Mouse (Mus musculus) testis, postnatal 14 days (tissue): ENCODE measurements around the gene Rnf144b.

Experiments
- DNase-seq: peaks from one replicate; pipeline ENCODE4 v3.0.0; 2021; ENCODE audit warnings: low spot score

Gene Rnf144b

DNA sequence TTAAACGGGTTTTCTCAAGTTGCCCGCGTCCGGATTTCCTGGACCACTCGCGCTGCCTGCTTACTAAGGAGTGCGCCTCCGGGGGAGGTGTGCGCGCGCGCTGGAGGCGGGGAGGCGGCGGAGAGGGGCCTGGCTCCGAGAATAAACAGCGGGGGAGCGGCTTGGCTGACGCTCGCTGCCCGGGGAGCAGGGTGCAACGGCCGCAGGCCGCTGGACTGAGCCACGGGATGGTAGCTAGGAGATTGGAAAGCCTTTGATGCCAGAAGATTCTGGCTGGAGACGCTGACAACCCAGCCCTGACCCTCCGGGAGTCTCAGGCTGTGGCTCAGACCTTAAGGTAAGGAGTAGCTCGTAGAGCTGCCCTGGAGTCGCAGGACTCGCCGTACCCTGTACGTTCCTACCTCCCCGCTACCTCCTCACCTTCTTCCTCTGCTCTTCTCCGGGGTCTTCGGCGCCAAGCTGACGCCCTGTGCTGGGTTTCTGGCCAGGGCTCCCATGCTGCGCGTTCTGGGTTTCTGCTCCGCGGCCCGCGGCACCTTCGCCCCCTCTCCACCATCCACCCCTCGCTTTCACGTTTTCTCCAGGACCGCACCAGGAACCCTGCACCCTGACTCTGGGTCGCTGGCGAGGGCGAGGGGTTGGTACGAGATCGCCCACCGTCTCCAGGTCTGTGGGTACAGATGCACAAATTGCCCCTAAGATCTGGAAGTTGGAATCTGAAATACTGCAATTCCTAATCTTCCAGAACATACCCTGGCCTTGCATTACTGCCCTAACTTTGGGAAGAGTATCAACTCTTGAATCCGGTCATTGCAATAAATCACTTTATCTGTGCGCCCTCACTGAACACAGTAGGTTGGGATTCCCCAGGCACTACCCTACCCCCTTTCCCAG is at the start of gene Rnf144b:
Gene Rnf144b (plus strand): TSS at position 120 of the 894 bp plus-strand sequence.
- DNase-seq = peak; percentile 64

DNA sequence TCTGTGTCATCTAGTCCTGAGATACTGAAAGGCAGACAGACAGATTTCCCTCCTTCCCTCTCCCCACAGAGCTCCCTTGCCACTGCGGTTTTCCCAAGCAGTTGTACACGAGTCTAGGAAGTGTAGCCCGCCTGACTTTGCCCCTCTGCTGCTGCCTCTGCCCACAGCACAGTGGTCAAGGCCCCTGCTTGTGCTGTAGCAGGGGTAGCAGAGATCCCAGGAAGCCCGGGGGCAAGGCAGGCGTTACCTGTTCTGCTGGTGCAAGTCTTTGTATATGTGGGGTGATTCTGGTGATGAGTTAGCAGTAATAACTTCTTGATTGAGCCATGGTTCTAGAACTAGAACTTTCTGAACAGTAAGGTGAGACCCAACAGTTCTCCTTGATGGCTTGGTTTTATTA is 46.3 kb upstream of the Rnf144b start:
- DNase-seq = no peak

DNA sequence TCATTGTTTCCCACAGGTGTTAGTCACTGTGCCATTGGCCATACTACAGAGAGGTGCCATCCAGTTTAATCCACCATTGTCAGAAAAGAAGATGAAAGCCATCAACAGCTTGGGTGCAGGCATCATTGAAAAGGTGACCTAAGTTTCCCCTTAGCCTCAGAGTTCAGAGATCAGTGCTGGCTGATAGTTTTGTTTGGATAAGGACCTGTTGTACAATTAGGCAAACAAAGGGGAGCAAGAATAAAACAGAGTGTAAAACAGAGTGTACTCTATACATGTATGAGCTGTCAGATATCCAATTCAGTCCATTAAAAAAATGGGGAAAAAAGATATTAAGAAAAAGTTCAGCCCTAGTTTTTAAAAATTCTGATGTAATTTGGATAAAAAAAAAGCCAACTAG is 45.1 kb upstream of the Rnf144b start:
- no peak for DNase-seq

DNA sequence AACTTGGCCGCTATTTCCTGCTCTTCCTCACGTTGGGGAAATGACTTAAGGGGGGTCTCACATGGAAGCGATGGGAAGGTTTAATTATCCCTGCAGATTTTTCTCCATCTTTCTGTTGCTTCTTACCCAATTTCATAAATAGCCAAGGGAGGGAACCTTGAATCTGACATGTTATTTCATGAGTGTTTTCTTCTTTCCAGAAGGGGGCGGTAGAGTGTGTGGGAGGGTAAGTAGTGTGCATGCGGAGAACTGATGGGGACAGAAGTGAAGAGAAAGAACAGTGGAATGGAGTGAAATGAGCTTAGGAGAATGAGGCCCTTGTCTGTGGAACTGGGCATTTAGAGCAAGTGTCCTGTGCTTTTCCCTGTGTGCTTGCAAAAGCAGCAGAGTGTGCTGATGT is 43.7 kb upstream of the Rnf144b start:
- no peak for DNase-seq

DNA sequence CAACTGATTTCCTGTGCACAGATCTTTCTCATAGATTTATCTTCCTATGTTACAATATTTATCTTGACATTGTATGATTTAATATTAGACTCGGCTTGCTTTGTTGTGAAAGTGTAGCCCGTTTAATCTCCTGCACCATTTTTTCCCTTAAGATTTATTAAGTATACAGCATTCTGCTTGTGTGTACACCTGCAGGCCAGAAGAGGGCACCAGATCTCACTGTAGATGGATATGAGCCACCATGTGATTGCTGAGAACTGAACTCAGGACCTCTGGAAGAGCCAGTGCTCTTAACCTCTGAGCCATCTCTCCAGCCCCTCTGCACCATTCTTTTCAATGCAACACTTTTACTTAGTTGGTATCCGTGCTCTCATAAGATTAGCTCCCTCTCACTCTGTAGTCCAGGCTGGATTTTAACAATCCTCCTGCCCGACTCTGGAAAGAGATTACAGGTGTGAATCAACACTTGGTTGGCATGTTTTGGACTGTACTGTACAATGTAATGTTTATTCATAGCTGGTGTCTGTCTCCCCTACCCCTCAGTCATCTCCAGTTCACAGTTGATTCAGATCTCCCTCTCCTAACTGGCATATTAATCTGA is 41.5 kb upstream of the Rnf144b start:
- DNase-seq = no peak

DNA sequence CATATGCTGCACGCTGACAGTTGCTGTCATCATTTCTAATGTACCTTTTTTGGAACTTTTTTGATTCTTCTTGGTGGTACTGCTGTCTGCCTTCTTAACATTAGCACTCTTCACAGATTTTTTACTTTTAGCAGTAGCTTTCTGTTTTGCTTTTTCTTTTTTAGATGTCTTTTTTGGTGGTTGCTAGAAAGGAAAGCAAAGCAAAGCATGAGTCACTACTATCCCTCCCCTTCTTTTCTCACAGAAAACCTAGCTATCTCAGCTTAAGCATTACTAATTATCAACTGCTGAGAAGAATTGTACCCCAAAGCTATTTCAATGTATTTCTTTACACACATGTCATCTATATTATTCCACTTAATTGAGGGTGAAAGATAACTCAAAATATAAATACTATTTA is 34.0 kb upstream of the Rnf144b start:
- no peak for DNase-seq

DNA sequence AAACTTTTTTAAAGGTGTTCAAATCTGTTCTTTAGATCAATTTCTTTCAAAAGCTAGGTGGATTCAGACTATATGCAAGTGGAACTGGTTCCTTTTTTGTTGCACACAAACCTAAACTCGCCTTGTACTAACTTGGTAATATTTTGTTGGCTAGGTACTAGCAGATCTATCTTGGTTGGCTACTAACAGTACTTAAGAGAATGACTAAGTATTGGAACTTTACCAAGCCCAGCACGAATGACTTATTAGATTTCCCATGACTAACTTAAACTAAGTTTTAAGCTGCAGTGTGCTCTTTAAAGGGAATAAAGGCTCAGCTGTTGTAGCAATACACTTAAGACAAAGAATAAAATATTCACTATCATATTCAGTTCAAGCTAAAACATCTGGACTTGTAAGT is 33.2 kb upstream of the Rnf144b start:
- no peak for DNase-seq

DNA sequence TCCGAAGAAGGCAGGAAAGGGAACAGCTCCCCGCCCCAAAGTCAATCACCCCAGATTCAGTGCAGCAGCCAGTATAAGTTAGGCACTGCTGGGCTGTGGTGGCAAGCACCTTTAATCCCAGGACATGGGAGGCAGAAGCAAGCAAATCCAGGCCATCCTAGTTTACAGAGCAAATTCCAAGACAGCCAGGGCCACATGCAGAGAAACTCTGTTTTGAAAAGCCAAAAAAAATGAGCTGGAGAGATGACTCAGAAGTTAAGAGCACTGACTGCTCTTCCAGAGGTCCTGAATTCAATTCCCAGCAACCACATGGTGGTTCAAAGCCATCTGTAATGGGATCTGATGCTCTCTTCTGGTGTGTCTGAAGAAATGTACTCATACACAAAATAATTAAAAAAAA is 28.7 kb upstream of the Rnf144b start:
- no peak for DNase-seq

DNA sequence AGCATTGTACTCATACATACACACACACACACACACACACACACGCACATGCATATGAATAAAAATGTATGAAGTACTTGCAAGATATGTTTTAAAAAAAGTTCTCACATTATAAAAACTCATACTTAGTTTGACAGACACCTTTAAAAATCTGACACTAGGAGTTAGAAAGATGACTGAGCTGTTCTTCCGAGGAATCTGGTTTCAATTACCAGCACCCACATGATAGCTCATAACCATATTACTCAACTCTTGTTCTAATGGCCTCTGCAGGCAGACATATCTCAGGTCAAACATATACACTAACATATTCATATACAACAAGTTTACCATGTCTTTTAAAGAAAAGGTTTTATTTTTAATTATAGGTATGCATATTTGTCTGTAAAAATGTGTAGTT is 25.9 kb upstream of the Rnf144b start:
- no peak for DNase-seq

DNA sequence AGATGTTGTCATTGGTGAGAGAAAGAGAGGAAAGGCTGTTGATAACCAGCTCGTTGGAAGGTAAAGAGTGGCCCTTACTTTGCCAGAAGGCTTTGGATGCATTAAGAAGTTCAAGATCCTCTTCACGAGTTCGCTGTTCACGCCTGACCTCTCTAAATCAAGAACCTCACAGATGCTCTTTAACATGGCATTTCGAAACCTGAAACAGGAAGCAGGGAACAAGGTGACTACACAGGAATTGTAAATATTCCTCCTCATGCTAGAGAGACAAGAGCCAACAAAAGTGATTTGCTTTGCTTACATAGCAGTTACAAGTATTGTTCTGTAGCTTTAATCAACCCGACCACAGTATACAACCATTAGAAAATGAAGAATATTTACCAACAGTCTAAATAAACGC is 23.2 kb upstream of the Rnf144b start:
- DNase-seq = no peak

DNA sequence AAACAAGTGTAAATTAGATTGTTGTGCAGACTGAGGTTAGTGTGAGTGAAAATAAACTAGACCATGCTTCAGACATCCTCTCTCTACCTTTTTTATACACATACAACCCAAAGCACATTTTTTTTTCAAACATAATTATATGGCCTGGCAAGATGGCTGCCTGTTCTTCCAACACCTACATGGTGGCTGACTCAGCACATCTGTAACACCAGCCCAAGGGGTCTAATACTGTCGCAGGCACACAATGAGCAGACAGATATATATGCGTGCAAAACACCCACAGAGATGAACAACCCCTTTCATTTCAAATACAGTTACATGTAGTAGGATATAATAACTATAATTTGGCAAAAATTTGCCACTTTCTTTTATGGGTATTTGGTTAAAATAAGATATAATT is 21.9 kb upstream of the Rnf144b start:
- no peak for DNase-seq

DNA sequence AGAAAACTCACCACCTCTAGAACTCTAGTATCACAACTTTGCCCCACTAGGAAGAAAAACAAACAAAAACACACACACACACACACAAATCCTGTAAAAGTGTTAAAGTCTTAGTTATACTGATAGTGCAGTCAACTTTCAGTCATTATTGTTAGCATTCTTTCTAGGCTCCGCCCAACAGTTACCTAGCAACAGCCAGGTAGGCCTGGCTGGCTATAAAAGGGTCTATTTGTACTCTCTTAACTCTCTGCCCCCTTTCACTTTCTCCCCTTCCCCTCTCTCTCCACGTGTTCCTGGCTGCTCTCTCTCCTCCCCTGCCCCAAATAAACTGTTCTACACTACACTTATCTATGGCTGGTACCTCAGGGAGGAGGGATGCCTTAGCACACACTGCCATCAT is 18.3 kb upstream of the Rnf144b start:
- DNase-seq = no peak

DNA sequence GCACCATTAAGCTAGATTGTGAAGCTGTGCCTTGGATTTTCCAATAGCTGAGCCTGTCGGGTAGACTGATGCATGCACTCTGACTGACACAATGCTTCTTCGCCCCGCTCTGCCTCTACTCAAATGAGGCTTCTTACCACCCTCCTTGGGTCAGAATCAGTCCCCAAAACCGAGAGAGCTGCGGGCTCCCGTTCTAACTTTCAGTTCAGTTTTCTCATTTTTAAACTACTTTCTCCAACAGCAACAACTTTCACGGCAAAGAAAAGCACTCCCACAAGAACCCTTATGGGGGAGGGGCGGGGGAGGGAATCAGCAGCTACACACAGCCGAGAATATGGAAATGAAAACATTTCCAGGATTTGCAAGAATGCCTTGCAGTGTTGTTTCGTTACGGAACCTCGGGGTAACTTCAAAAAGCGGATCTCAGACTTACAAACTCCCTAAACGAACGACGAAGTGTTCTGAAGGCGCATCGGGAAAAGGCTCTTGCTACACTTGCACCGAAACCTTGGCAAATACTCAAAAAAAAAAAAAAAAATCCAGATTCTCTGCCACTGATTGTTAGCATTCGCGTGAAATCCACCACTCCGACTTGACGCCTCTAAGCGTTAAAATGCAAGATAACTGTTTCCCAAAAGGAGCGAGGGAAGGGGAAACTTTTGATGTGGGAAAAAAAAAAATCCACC is 17.5 kb upstream of the Rnf144b start:
- no peak for DNase-seq

DNA sequence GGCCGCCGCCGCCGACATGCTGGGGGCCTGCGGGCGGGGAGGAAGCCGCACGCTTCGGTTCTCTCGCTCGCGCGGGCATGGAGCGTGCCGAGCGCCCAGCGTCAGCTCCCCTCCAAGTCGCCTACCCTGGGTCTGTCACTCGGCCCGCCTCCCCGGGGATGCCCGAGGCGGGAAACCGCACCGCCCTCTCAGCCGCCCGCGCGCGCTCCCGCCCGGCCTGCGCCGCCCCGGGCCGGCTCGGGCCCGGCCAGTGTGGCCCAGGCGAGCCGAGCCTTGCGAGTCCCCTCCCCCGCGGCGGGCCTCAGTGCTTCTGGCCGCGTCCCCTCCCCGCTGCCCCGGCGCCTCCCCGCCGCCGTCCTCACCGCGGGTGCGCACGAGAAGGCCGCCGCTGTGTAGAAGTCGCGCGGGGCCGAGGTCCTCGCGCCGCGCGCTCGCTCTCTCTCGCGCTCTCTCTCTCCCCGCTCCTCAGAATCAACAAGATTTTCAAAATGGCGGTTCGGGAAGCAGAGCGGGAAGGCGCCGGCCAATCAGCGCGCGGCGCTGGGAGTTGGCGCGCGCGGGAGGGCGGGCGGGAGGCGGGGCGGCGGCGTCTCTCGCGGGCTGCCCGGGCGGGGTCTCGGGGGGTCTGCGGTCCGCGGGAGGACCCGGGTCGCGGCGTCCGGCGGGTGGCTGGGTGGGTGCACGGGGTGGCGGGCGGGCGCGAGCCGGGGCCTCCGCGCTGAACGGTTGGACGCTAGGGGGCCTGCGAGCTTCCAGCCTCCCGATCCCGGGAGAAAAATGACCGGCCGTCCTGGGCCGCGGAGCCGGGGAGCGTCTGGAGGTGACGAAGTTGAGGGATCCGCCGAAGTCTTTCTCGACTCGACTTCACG is 16.5 kb upstream of the Rnf144b start, which contains the start of gene Dek:
Gene Dek (minus strand): TSS at position 491 of the 869 bp plus-strand sequence.
- DNase-seq = peak; percentile 91

DNA sequence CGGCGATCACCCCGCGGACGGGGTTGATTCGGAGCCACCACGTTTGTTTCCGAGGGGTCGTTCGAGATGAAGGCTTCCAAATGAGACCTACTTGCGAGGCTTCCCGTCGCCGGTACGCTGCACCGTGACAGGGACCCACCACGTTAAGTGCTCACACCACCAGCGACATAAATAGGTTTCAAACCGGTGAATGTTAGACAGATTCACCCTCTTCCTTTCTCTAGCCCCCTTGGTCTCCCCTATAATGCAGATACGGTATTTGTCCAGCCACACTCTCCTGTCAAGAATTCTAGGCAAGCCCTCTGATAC is 15.9 kb upstream of the Rnf144b start:
- DNase-seq = no peak

DNA sequence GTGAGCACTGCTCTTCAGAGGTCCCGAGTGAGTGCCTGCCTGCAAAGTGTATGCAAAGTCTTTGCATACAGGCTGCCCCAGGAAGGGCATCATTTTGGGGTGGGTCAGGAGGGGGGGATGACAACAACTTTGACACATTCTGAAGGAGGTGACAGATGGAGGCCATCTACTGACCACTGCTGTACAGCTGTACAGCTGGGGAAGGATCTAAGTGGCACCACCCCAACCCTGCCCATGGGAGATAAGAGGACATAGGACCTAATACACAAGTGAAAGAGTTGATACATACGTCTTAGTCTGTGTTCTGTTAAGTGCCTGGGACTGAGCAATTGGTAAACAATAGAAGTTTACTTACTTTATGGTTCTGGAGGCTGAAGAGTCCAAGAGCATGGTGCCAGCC is 13.2 kb upstream of the Rnf144b start:
- DNase-seq = no peak

DNA sequence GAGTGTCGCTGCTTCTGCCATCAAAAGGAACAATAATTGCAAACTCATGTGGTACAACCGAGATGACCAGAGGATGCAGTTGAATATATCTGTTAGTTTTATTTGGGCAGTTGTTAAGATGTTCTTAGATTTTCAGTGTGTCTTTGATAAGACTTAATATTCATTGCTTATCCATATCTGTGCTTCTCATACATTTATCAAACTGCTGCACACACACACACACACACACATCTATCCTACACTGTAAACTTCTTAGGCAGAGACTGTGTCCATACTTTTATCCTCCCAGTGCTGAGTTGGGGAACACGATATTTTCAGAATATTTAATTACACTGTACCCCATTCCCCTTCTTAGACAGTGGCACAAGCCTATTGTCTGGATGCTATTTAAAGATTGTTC is 11.3 kb upstream of the Rnf144b start:
- DNase-seq = no peak

DNA sequence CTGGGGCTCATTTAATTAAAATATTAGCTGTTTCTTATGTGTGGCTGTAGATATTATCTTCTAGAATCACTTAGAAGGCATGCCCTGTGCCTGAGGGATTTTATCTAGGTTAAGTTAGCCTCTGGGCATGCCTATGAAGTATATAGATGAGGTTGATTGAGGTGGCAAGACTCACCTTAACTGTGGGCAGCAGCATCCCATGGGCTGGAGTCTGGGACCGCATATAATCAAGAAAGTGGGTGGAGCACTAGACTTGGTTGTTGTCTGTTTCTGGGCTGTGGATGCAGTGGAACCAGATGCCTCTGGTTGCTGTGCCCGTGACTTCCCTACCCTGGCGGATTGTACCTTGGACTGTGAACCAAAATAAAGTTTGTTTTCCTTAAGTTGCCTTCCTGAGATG is 10.4 kb upstream of the Rnf144b start:
- no peak for DNase-seq

DNA sequence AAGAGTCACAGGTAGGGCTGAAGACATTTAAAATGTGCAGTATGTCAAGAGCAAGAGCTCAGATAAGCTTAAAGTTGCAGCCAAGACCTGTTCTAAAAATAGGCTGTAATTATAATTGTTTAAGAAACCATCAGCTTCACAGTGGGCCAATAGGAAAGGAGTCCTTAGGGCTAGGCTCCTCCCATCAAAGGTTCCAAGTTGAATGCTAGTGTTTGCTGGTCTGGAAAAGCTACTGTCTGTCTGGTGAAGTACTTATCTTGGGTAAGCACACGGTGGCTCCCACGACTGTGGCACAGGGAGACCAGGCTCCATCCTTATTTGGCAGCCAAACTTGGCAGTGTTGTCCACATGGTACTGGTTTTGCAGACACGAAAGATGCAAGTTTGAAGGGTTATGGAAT is 9.5 kb upstream of the Rnf144b start:
- no peak for DNase-seq

DNA sequence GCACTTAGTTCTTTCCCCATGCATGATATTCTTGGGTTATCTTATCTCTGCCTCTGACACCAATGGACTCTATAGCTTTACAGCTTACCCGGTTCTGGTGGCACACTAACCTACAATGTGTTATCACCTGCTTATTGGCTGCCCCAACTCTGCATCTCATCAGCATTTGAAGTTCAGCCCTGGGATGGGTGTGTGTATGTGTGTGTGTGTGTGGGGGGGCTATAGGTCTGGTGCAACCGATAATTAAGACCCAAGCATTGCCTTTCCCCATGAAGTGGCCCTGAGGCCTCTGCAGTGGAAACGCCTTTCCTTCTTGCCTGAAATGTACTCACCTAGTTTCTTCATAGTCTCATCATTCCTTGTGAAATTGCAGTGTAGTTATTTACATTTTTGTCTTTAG is 6.5 kb upstream of the Rnf144b start:
- no peak for DNase-seq

DNA sequence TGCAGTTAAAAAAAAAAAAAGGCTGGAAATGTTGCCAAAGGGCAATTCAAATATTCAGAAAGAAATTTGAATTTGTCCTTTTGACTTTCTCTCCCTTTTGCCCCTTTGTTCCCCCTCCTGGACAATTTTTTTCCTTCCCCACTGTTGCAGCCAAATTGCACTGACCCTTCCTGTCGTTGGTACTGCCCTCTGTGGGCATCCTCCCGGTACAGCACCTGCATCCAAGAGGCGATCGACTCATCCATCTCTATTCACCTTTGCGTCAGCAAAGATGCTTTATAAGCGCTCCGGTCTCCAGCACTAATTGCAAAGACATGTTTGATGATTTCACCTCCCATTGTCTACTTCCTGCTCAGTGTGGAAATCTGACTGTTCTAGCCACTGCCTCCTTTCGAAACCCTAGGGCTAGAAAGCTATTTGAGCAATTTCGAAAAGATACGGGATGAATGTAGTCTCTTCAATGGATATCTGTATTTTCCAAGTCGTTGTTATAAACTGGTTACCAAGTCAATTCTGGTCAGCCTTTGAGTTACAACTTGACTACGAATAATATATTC is 1.0 kb upstream of the Rnf144b start:
- no peak for DNase-seq

DNA sequence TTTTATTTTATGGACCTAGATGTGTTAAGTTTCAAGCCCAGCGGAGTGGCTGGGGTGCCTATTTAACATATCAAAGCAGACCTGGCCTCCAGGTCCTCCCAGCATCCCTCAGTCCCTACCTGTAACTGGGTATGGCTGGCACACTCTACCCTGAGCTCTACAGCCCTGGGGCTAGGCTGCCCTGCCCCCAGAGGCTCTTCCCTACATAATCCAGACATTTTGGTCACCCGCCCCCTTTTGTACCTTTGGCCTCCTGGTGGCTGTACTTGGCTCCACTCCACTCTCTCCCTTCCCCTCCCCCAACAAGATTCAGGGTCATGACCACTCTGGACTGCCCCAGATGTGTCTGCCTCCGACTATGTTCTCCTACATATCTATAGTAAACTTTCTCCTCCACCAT is 2.0 kb downstream of the Rnf144b start:
- DNase-seq = no peak
